Mouse (Mus musculus) yolk sac, embryonic 10.5 days (tissue): ENCODE measurements around the gene Slc22a12.

Experiments used
- DNase-seq: peaks from one replicate; pipeline ENCODE4 v3.0.0-alpha.2; 2017; ENCODE audit warnings: low spot score

Slc22a12 gene

GRCm38 (mm10) chr19:6542367-6543034 lies at the start of gene Slc22a12:
Slc22a12 (minus strand) TSS chr19:6543032.
- DNase-seq, result no peak

DNA sequence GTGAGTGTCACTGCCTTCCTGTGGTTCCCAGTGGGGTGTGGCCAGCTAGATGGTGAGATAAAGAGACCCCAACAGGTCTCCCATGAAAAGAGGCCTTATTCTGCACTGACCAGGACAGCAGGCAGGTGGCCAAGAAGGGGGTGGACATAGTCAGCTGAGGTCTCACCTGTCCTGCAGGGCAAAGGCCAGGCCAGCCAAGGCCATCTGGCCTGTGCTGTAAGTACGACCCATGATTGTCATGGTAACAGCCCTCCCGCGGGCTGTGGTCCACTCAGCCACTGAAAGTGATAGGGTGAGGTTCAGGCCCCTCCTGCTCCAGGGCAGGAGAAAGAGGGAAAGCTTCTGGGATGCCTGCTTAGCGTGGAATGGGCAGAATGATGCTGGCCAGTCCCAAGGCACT lies 29.2 kb upstream of the Slc22a12 start:
- no peak for DNase-seq

- no peak for DNase-seq
Measured at GRCm38 (mm10) chr19:6571476-6571875, 28.6 kb upstream of the Slc22a12 start.

DNA sequence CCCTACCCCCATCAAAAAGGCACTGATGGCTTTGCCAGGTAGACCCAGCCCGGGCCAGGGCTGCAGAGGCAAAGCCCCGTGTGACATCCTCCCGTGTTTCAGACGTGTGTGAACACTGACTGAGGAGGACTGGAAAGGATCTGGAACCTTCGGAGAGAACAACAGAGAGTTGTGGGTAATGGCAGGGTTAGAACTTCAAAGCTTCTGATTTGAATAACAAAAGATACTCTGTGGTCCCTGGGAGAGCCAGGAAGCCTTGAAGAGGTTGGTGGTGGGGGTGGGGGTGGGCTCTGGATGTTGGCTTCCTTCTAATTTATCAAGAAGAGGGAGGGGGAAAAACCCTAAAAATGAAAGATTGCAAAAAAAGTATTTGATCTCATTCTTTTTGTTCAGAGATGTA lies 26.7 kb upstream of the Slc22a12 start:
- no peak for DNase-seq

DNA sequence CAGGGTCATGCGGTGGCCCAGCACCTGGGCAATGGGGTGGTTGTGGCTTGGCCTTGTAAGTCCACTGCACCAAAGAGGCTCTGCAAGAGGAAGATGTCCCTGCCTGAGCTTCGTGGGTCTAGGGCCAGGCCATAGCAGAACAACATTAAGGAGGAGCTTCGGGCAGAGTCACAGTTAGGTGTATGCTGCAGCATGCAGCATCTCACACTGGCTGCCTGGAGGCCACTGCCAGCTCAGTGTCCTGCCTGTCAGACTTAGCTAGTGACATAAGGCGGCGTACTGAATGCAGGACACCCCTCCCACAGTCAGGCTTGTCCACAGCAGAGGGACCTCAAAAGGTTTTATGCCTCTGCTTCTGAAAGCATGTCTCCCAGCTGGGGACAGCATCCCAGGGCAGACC lies 26.2 kb upstream of the Slc22a12 start:
- DNase-seq, result no peak

DNA sequence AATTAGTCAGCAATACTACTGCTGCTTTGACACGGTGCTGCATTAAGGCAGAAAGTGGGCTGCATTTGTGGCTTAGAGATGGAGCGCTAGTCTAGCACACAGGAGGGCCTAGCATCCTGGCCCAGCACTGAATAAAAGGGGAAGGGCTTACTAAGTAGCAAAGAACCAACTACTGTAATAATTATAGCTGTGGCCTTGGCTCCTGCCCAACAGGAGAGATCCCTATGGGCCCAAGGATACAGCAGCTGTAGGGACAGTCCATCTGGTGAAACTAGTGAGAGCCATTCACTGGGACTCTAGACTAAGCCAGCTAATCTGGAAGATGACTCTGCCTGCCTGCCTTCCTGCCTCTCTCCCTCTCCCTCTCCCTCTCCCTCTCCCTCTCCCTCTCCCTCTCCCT lies 23.6 kb upstream of the Slc22a12 start:
- DNase-seq, result no peak

- no peak for DNase-seq
Measured at GRCm38 (mm10) chr19:6565136-6565535, 22.3 kb upstream of the Slc22a12 start.

- DNase-seq, result no peak
Measured at GRCm38 (mm10) chr19:6560246-6560815, 17.5 kb upstream of the Slc22a12 start.

GRCm38 (mm10) chr19:6559576-6559975 lies 16.7 kb upstream of the Slc22a12 start:
- no peak for DNase-seq

DNA sequence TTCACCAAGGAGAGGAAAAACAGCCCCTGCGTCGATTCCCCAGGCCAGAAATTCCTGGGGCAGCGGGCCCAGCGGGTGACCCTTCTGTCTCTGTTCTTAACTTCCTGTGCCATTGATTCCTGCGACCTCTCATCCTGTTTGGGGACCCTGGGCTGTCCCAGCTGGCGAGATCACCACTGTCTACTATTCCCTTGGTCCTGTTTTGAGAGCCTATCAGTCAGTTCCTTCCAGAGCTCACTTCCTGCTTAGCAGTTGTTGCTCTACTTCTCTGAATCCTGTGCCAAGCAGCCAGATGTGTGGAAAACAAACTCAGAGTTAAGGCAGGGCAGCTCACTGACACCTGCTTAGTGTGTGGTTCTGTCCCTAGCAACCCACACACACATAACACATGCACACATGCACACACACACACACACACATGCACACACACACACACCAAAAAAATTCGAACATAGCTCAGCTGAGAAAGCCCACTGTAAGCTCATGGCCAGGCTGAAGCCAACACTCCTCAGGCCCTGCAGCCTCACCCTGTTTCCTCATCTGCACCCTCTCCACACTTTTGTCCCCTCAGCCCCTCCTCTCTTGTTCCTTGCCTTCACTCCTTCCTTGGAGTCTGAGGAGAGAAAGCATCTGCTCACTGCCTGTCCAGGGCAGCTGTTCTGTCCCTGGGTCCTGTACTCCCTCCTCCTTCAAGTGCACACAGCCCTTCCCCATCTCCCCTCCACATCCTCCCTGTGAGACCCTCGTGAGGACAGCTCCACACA lies 11.2 kb upstream of the Slc22a12 start:
- no peak for DNase-seq

DNA sequence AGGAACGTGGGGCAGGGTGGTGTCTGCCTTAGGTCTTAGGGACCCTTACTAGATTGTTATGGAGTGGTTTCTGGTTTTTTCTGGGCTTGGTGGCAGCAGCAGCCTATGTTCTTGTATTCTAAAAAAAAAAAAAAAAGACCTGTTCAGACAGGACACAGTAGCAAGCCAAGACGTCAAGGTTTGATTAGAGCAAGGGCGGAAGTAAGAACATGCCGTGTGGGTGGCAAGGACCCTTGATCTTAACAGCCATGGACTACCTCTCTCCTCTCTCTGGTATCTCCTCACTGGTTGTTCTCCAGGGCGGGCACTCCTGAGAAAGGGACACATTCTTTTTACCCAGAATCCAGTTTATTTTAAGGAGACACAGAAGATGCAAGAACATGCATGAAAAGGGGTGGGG lies 10.3 kb upstream of the Slc22a12 start:
- DNase-seq, result no peak

- DNase-seq, result no peak
Measured at GRCm38 (mm10) chr19:6552302-6553028, 9.6 kb upstream of the Slc22a12 start.

GRCm38 (mm10) chr19:6551215-6551614 lies 8.4 kb upstream of the Slc22a12 start:
- no peak for DNase-seq

GRCm38 (mm10) chr19:6549566-6549965 lies 6.7 kb upstream of the Slc22a12 start:
- DNase-seq, result no peak

DNA sequence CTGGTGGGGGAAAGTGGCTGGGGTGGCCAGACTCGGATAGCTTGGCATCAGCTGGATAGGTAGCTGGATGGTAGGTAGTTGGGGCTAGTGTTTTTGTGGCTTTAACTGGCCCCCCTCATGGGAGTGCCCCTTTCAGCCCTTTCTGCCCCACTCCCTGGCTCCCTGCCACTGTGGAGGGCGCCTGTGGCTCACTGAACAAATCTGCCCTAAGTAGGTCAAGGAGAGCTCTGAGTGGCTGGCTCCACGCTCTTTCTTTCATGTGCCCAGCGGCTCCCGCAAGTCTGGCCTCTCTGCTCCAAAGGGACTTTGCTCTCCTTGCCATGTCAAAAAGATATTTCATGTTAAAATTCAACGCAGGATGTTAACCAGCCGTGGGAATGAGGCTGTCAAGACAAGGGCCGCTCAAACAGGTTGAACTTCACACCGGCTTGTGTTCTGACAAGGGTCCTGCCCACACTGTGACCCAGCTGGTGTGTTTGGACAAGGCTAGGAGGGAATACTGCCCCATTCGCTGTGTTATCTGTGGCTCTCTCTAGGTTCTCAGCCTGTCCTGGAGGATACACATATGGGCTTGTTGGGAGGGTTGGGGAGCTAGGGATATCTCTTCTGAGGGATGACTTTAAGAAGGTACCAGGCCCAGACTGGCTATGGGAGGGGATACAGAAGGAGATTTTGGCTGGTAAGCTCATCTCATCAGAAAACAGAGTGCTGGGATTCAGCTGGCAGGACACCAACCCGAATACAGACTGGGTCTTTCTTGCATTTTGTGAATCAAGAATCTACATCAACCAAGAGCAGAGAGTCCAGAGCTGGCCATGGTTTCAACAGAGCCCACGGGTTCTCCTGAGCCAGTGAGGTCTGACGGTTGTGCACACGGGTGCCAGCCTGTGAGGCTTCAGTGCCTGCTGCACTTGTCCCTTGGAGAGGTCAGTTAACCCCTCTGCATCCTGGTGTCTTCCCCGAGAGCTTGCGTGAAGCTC lies 5.9 kb upstream of the Slc22a12 start:
- no peak for DNase-seq

- no peak for DNase-seq
Measured at GRCm38 (mm10) chr19:6547801-6548200, 5.0 kb upstream of the Slc22a12 start.

- no peak for DNase-seq
Measured at GRCm38 (mm10) chr19:6546096-6546495, 3.3 kb upstream of the Slc22a12 start.

DNA sequence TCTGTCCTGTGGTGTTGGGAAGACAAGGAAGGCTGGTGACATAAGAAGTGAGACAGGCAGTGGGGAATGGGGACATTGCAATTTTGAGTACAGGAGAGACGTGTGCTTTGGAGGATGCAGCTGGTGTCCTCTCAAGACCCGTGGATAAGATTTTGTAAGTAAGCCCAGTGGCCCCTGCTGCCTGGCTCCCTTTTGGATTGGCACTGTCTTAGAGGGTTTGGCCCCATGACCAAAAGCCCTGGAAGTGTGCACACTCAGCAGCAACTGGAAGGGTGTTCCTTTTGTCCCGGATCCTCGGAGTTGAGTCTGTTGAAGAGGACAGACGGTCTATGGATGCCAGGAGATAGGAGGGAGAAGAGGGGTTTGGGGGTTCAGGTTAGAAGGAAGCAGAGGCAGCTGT lies 2.6 kb upstream of the Slc22a12 start:
- no peak for DNase-seq

GRCm38 (mm10) chr19:6544712-6545111 lies 1.9 kb upstream of the Slc22a12 start:
- no peak for DNase-seq

DNA sequence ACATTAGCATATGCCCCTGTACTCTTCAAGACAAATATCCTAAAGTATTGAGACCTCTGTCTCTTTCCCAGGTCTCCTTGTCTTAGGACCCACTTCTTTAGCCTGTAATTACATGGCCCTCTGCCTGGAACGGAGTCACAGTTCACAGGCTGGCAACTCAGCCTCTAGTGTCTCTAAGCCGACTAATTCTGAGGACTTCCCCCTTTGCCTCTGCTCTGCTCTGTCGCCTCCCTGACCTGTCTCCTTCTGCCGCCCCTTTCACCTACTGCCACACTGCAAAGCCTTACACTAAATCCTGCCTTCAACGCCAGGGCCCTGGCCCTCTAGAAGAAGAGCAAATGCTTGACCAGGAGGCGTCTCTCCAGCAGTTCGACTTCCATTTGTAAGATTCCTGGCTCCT lies 686 bp upstream of the Slc22a12 start:
- no peak for DNase-seq

- no peak for DNase-seq
Measured at GRCm38 (mm10) chr19:6543035-6543383, 177 bp upstream of the Slc22a12 start.

- DNase-seq, result no peak
Measured at GRCm38 (mm10) chr19:6541521-6541920, 1.3 kb downstream of the Slc22a12 start.
